ENCODE assay signal across 9 mouse cellular contexts in the genomic region with DNA sequence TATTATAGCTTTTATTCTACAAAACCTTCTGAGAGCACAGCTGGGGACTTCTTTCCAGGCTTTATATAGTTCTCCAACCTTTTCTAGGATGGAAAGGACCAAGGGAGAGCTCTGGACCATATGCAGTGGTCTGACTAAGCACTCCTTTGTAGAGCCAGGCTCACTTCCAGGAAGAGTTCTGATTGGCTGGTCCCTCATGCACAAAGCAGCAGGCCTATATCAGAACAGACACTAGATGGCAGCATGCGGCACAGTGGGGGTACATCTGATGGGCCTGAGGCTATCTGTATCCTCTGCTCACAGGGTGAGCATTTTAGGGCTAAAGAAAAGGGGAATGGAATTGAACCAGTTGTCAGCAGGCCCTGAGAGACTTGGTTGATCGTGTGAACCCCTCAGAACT. TPM values are rescaled to one million over a fixed set of nuclear protein-coding genes. Genes with fewer than 3 reads are reported as not detected.
DNase-seq lines count a peak whose midpoint lies in the region; ATAC-seq and TF ChIP-seq lines count a peak whose summit lies in the region.
"Had no signal": no experiment of that assay in that cellular context is flagged by ENCODE, and none has a peak within 500 bp of the region (broad histone marks: within the 10 kb centered on the region; RNA-seq: fewer than 3 reads in every experiment).

No protein-coding gene starts in this region.

- 45% methylated on average over 2 of the region's 2 CpGs for WGBS in kidney, postnatal 0 days
- WGBS in neural tube, embryonic 13.5 days: 27% methylated on average over 2 of the region's 2 CpGs

- H3K4me1 ChIP-seq in kidney, postnatal 0 days (replicated peaks; ENCODE audit: insufficient read depth, low read length): no peaks in the 10 kb centered on the region
- 0 out of 2 replicates have a peak, but pooled peaks cover 3% of the 10 kb centered on the region for H3K4me1 ChIP-seq in neural tube, embryonic 13.5 days (replicated peaks)
- H3K4me1 ChIP-seq: embryonic facial prominence, embryonic 12.5 days had no signal

- DNase-seq in 416B (ENCODE audit: low read depth) (peak; percentile 81), liver (peak; percentile 64)
- peak; percentile 76 for DNase-seq in adrenal gland, adult 2 months
- peak; percentile 57 for DNase-seq in embryo, embryonic 11.5 days (ENCODE audit: low read depth, low spot score)
- peak; percentile 48 to 51 for DNase-seq in heart, adult 9 months (ENCODE audit: low spot score in 2 of 2)
- peak; percentile 87 for DNase-seq in kidney, postnatal 0 days (ENCODE audit: low spot score)
- DNase-seq in testis, postnatal 10 days (ENCODE audit: low spot score): peak; percentile 81

- no peak overlapping the region for H3K27ac ChIP-seq in kidney, postnatal 0 days
- H3K27ac ChIP-seq in neural tube, embryonic 13.5 days (replicated peaks): no peak overlapping the region
- H3K27ac ChIP-seq: embryonic facial prominence, embryonic 12.5 days had no signal

- H3K27me3 ChIP-seq in kidney, postnatal 0 days (ENCODE audit: insufficient read depth, low read length): no peaks in the 10 kb centered on the region
- no peaks in the 10 kb centered on the region for H3K27me3 ChIP-seq in neural tube, embryonic 13.5 days
- H3K27me3 ChIP-seq: embryonic facial prominence, embryonic 12.5 days had no signal

- H3K9ac ChIP-seq in kidney, postnatal 0 days (ENCODE audit: low read depth, low read length): no peak overlapping the region
- H3K9ac ChIP-seq in neural tube, embryonic 13.5 days: no peak overlapping the region
- H3K9ac ChIP-seq: embryonic facial prominence, embryonic 12.5 days had no signal

- H3K36me3 ChIP-seq in kidney, postnatal 0 days (ENCODE audit: insufficient read depth, low read length): no peaks in the 10 kb centered on the region
- H3K36me3 ChIP-seq in neural tube, embryonic 13.5 days: no peaks in the 10 kb centered on the region
- H3K36me3 ChIP-seq: embryonic facial prominence, embryonic 12.5 days had no signal

- H3K9me3 ChIP-seq in kidney, postnatal 0 days (replicated peaks; ENCODE audit: low read length): no peaks in the 10 kb centered on the region; the same call in 1 of the 2 replicates
- H3K9me3 ChIP-seq in neural tube, embryonic 13.5 days: no peaks in the 10 kb centered on the region
- H3K9me3 ChIP-seq: embryonic facial prominence, embryonic 12.5 days had no signal

- peak; percentile 85 for TF ChIP-seq CTCF in kidney, postnatal 0 days (IDR thresholded peaks at IDR 0.05; ENCODE audit: low read depth)

- no peak overlapping the region for H3K4me3 ChIP-seq in kidney, postnatal 0 days (replicated peaks; ENCODE audit: low read depth, low read length)
- H3K4me3 ChIP-seq in neural tube, embryonic 13.5 days: no peak overlapping the region
- H3K4me3 ChIP-seq: embryonic facial prominence, embryonic 12.5 days had no signal

- peak; percentile 78; the same call in 1 of the 2 replicates for ATAC-seq in kidney, postnatal 0 days (replicated peaks; ENCODE audit: low FRiP score, low read depth)
- ATAC-seq in neural tube, embryonic 13.5 days (ENCODE audit: low read depth): 0 out of 2 replicates have a peak, but pooled peaks have one; percentile 47

- no peak overlapping the region for H3K4me2 ChIP-seq in kidney, postnatal 0 days (ENCODE audit: low read length)
- no peak overlapping the region for H3K4me2 ChIP-seq in neural tube, embryonic 13.5 days
- H3K4me2 ChIP-seq: embryonic facial prominence, embryonic 12.5 days had no signal

RNA-seq across cellular contexts. Expression of a gene that starts 47.6 kb away (rescaled TPM):
- total RNA-seq in adrenal gland, adult 2 months (2021): not detected
- not detected in 2 replicates for polyA plus RNA-seq in adrenal gland, adult 2 months (2012; rRNA removed)
- polyA plus RNA-seq in kidney, postnatal 0 days (2015; fragmentation: Nextera tagmentation; extraction: Ambion mirVana): not detected in 2 replicates
- polyA plus RNA-seq in neural tube, embryonic 13.5 days (2015; fragmentation: Nextera tagmentation; extraction: Ambion mirVana): not detected in 2 replicates
- polyA plus RNA-seq: embryonic facial prominence, embryonic 12.5 days had no signal
